Mouse (Mus musculus) skeletal muscle tissue, adult 2 months (tissue): ENCODE measurements around the gene Focad.
"Not testable (repeated sequence)": the region's sequence is repeated elsewhere in the genome, so short reads cannot be mapped to it uniquely, and the experiment has no call there.

Experiments used
- DNase-seq: peaks from one replicate; pipeline ENCODE4 v3.0.0-alpha.2; 2012; ENCODE audit warnings: low read depth, low spot score

Gene Focad

DNA sequence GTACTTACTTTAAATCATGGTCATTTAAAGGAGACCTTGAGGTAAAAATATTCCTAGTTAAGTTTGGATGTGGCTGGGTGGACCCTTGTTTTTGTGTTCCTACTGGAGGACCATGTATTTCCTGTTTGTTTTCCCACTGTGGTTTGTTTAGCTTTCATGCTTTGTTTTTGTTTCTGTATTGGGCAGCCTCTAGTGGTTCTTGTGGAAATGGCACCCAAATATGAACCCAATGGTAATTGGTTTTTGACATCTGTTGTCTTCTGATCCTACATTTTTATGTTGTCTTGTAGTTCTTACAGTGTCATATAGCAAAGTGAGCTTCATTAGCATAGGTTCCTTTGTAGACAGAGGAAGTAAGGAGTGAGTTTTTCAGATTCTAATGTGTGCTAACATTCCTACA lies 207.9 kb downstream of the Focad start:
- peak; percentile 5 for DNase-seq

DNA sequence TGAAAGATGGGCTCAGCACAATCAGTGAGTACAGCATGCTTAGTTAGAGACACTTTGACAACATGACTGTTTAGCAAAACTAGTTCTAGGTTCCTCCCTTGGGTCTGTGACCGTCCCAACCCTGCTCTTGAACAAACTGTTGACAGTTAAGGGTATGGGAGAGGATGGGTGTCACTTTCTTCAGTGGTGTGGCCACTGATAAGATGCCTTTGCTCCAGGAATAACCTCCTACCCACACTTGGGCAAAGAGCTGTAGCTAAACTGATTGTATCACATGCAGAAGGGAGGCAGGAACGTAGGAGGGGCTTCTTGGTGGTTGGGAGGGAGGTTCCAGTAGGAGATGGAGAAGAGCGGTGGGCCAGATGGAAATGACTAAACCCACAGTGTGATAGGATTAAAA lies 213.3 kb downstream of the Focad start:
- DNase-seq = no peak

DNA sequence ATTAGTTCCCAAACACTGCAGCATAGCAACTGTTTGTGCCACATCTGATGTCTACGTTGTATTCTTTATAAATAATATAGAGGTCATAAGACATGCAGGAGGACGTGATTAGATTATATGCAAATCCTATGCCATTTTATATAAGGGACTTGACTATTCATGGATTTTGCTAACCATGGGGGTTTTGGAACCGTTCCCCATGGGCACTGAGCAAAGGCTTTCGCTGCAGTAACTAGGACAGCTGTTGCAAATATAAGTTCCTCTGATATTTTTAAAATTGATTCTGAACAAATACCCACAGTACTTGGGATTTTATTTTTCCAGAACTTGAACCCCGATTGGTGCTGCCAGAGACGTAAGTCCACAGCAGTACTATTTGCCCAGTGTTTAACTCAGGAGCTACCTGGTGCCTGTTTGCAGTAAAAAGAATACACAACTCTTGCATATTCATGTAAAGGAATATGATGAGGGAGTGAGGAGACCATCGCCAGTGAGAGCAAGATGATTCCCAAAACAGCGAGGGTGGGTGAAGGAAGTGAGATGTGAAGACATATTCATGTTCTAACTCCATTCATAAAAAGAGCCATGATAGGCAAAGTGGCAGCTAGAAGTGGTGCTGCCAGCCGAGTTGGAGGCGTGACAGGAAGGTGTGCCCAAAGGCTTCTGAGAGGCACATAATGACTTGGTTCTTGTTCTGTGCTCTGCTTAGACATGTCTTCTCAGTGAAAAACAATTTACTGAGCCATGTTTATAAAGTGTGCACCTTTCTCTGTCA lies 214.1 kb downstream of the Focad start:
- DNase-seq = no peak

DNA sequence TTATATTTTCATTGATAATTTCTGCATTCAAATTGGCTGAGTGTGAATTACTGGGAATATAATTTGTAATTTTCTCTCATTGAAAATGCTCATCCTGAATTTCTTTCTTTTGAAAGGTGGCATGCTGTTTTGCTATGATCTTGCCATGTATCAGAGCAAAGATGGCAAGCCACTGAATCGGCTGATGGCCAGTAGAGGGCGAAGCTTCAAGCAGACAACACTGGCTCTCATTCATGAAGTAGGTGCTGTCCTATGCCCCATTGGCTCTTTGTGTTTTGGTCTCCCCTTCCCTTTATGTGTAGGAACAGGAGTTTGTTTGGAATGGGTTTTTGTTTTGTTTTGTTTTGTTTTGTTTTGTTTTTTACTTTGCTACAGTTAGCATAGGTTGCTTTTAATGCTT lies 215.2 kb downstream of the Focad start:
- no peak for DNase-seq

DNA sequence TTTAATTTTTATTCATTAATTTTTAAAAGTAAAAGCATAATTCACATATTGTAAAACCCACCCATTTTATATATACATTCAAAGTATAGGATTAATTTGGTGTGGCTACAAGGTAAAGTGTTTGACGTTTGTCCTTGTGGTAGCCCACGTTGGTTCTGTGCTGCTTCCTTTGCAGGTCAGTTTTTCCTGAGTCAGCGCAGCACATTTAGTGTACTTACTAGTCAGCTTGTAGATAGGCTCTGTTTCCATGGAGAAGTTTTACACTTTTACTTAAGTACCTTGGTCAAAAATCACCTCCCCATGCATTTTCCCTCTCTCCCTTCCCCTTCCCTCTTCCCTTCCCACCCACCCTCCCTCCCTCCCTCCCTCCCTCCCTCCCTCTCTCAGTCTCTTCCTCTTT lies 220.5 kb downstream of the Focad start:
- no peak for DNase-seq

DNA sequence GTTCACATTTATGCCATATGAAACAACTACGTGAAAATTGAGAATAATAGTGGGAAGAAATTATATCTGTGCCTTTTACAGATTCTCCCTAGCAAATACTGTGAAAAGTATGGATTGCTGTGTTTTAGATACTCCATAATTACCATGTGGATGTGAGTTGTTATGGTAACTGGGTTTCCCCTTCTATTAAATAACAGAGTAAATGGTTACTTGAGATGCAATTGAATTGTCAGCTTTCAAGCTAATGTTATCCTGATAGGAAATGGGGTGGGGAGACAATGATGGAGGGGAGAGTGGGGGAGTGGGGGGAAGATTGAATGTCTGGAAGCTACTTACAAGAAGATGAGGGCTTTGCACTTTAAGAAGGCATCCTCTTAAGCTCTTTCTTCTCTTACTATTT lies 225.6 kb downstream of the Focad start:
- DNase-seq = no peak

DNA sequence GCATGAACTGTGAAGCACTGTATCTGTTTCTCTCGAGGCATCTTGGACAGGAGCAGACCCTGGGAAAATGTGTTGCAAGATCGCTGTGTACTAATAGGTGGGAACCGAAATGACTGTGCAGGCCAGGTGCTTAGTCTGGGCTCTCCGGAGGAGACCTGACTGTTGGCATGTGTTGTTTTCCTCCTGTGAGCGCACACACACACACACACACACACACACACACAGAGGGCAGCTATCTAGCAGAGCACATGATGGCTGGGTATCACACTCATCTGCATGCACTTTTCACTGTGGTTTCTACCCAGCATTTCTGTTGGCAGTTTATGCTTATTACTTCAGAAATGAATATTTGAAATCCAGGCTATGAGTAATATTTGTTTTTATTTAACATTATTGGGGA lies 231.0 kb downstream of the Focad start:
- no peak for DNase-seq

DNA sequence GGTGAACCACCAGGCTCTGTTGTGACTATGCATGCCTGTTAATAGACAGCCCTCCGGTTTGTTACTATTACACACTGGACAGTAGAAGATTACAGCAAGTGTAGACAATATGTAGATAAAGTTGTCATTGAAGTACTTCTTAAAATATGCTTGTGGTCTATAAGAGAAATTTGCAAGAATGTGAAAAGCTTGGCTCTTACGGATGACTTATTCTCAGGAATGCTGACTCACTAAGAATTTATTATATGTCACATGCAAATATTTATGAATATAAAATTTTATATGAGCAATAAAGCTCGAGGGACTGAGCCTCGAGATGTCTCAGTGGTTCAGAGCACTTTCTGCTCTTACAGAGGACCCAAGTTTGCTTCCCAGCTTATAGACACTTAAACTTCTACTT lies 240.1 kb downstream of the Focad start:
- DNase-seq = no peak

DNA sequence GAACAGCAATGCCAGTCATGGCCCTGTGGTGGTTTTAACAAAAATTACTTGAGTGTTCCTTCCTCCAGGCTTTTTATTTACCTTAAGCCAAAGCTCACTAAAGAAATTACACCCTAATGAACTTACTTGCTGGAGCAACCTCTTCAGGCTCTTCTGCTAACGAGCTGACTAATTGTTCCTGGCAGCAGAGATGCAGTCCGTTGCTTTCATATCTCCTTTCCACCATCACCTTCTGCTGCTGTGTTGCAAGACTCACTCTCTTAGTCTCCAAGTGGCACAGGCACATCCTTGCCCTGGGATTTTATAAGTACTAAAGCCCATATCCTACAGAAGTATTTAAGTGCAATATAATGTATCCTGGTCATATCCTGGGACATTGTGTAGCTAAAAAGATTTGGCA lies 242.3 kb downstream of the Focad start:
- no peak for DNase-seq

DNA sequence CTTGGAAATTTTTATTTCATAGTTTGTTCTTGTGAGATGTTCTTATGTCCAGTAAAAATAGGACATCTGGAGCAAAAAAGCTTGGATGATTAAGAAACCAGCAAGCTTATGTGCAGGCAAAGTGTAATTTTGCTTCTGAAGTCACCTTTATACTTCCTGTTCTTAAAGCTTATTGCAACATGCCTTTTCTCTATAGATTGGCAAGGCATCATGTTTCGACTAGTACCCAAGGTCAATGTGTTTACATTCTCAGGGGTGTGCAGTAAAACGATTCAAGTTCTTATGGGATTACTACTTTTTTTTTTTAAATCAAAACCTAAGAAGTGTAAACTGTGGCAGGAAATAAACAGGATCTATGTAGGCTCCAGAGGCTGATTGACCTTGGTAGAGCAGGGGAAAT lies 242.9 kb downstream of the Focad start:
- DNase-seq = no peak

DNA sequence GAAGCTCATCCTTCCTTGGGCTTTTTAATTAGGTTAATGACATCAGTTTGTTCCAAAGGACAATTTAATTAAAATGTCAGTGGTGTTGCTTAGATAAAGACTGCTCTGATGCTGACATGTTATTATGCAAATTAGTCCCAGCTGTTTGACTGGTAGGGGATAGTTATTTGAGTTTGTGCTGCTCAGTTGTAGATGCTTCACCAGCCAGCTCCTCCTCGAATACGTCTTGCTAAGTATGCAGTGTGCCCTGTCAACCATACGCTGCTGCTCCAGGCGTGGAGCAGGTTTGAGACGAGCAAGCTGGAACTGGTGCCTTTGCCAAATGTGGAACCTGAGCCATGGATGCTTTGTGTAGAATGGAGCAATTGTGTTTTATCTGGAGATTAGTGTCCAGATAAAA lies 243.7 kb downstream of the Focad start:
- DNase-seq = no peak

DNA sequence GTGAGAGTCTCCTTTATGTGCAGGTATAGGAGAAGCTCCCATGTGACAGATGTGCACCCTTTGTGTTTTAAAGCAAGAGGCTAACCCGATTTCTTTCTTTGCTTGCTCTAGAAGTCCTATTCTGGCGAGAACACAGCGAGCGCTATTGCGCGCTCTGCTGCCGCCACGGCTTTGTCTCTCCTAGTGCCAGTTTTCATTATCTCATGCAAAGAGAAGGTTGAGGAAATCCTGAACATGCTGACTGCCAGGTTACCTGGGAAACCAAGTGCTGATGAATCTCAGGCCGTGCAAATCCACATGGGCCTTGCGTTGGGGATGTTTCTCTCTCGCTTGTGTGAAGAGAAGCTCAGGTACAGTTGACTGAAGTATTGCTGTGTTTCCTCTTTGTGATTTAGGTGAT lies 250.0 kb downstream of the Focad start:
- no peak for DNase-seq

DNA sequence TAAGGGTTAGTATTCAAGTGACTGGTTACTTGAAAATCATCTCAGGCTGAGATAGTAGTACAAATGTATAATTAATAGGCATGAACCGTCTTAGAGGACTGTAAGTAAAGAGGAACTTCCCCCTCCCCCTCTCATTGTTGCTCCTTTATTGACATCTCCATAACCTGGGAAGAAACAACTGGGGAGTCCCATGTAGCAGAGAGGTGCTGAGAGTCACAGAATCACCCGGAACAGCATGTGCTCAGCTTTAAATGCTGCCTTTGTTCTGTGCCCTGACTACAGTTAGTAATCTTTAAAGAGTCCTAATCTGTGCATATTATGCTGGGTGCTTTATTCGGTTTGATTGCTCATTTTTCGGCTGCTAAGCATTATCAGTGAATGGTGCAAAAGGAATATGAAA lies 250.6 kb downstream of the Focad start:
- no peak for DNase-seq

DNA sequence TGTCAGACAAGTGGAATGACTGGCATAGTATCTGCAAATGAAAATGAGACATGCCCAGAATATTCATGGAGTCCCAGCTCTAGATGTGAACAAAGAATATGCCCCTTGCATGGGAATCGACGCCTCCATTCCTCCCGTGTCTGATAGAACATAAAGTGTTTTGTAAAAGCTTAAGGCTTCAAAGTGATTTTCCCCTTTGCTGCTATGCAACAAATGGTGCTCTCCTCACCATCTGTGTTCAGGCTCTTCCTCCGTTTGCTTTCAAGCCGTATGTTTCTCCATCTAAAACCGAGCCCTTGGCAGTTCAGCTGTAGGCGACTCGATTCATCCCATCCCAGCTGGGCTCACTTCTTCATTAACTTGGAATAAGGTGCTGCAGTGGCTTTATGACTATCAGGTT lies 251.5 kb downstream of the Focad start:
- no peak for DNase-seq

DNA sequence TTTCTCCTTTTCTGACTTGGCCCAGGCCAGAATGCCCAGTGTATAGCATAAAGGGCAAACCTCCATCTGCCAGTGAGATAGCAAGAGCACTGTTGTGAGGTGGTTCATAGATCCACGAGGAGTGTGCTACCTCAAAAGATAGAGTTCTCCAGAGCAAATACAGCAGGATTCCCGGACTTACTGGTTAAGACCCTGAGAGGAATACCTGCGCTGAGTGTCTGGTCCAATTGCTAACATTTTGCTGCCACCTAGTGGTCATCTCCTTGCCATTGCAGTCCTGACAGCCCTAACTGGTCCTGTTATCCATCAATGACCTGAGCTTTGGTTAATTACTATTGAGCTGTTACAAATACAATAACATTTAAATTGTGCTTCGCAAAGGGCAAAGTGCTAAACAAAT lies 256.5 kb downstream of the Focad start:
- DNase-seq = peak; percentile 58

DNA sequence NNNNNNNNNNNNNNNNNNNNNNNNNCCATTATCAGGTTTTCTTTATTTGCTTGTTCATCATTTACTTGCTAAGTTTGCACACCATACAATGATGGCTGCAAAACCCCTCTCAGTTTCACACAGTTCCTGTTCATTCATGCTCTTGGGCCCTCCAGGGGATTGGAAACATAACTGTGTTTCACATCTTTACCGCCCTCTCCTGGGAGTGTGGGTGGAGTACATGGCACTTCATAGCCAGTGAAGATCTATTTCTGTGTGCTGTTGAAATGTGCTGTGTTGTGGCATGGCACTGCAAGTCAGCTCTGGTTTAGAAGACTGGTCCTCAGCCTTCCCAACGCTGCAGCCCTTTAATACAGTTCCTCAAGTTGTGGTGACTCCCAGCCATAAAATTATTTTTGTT lies 262.2 kb downstream of the Focad start:
- DNase-seq = no peak

DNA sequence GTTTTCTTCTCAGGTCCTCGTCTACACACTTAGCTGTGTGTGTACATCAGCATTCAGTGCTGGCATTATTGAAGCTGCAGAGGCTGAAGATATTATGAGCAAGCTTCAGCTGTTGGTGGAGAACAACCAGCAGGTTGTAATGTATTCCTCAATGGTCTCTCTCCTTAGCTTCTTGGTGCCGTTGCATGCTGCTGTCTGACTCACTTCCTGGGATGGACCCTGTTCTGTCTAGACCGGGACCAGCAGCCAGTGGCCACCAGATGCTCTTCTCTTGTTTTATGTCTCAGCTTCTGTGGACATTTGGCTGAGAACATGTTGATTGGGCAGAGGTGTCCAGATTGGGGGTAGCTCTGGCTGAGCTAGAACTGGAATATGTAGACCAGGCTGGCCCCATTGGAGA lies 263.0 kb downstream of the Focad start:
- DNase-seq = no peak

DNA sequence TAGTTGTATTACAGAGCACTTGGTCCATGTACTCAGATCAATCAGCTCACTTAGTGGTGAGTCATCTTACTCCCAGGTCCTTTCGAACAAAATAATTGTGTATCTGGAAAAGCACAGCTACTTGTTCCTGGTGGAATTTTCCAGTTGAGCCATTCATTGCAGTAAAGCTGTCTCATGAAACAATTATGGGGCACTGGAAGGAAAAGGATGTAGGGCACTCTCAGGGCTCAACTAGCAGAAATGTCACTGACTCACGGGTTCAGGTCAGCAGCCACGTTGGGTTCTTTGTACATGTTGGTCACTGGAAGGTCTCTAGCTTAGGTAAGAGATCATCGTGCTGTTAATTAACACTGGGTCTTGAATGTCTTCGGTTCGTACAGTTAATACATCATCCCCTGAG lies 275.5 kb downstream of the Focad start:
- DNase-seq = no peak

DNA sequence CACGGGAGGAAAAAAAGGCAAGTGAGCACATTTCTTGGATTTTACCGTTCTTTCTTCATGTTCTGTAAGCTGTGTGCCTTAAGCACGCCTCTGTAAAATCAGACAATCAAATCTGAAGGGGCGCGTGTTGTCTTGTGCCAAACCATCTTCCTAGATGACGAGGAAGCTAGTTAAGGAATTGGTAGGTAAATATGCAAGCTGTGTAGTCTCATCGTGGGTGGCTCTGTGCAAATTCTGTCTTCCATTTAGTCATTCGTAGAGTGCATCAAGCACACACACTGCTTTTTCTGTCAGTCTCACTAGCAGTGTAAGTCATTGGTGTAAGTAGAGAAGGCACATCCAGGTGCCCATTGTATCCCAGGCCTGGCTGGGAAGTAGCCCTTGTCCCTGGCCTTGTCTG lies 276.4 kb downstream of the Focad start:
- DNase-seq = no peak

DNA sequence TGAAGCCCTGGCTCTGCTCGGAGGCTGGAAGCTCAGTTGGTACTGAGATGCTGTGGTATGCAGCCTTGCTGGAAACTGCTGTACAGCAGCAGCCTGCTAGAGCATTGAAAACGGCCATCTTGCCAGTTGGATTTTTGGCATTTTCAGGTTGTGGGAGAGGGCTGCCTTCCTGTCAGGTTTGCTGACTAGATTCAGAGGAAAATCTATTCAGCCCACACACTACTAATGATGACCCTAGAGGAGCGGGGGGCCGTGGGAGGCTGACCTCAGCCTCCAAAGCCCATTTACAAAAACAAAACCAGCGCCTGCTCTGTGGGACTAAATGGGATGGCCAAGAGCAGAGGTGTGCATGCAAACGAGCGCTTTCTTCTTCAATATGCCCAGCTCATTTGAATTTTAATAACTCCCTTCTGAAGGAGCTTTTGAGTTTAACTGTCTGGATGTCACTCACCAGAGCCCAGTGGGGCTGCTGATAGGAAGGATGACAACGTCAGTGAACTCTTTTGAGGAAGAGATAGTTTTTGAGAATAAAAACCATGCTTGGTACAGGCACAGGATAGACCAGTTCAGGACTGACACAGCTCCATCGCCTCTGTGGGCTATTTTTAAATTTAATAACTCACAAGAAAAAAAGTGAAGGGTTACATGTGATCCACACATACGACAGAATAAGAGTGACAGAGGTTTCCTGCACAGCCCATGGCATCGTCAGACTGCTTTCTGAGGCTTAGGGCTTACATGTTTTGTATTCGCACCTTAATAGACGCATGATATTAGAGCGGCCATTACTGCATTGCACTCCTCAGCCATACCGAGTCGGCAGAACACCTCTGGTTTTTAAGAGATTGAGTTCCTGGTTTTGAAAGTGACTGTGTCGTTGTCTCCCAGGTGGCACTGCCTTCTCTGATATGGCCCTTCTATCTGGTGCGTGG lies 278.1 kb downstream of the Focad start:
- no peak for DNase-seq

DNA sequence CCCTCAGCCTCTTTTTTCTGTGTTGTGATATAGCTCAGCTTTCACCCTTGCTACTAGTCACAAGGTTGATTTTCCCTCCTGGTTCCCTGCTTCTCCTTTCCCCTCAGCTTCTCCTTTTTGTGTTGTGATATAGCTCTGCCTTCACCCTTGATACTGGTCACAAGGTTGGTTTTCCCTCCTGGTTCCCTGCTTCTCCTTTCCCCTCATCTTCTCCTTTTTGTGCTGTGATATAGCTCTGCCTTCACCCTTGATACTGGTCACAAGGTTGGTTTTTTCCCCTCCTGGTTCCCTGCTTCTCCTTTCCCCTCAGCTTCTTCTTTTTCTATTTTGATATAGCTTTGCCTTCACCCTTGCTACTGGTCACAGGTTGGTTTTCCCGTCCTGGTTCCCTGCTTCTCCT lies 295.6 kb downstream of the Focad start:
- no peak for DNase-seq

DNA sequence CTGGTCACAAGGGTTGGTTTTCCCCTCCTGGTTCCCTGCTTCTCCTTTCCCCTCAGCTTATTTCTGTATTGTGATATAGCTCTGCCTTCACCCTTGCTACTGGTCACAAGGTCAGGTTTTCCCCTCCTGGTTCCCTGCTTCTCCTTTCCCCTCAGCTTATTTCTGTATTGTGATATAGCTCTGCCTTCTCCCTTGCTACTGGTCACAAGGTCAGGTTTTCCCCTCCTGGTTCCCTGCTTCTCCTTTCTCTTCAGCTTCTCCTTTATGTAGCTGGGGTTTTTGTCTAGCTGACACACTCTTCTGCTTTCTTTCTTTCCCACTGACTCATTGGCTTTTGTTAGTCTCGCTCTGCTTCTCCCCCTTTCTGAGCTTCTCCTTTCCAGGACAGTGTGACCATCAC lies 296.2 kb downstream of the Focad start:
- not testable (repeated sequence) for DNase-seq

DNA sequence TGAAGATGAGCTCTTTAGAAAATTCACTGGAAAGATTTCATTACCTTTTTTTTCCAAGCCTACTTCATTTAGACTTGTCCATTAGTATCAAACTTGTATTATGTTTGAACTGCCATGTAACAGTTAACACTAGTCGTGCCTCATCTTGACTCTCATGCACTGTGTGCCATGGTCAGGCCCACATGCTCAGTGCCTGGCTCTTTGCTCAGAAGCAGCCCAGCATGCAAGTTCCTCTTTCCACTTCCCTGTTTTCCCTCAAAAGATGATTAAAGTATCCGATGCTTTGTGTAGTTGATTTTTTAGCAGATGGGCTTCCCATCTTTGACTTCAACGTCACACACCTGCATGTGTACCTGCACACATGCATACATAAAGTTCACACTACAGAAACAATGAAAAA lies 301.3 kb downstream of the Focad start:
- DNase-seq = no peak
